8 mouse cellular contexts compared by ENCODE assay signal in the genomic region with DNA sequence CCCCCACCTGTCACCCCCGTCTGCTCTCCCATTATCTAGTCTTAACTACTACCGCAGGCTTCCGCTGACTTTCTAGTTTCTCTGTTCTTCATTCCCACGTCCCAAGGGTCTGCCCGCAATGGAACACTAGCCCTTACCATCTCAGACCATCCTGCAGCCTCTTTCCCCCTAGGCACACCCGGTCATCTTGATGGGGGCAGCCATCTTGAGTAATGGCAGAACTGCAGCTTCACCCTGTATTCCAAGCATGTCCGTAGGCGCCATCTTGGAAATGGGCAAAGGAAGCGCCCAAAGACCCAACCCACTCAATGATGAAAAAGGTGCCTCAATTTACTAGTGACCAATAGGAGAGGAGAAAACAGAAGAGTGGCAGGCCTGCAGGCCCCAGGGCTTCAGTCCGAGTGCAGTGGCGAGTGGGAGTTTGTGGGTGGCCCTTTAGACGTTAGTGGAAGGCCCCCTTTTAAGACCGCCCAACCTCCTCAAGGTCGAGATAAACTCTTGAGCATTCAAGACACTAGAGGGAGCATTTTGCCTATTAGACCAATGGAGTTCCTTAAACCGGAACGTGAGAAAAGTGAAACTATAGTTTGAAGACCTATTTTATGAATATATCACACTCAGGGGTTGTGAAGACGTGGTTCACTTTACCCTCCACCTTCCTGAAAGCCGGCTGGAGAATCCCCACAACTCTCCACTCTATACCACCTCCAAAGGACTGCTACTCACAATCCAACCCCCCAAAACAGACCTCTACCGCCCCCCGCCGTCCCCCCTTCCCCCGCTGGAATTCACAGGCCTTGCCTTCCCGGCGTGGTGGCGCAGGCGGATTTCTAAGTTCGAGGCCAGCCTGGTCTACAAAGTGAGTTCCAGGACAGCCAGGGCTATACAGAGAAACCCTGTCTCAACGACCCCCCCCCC. TPM values are rescaled to one million over a fixed set of nuclear protein-coding genes. Genes with fewer than 3 reads are reported as not detected.
DNase-seq lines count a peak whose midpoint lies in the region; ATAC-seq lines count a peak whose summit lies in the region.

Gene Tomm40l, minus strand, starts transcription at position 277 of the 918 bp plus-strand sequence.

- ATAC-seq in hindbrain, embryonic 11.5 days (ENCODE audit: low FRiP score) = peak; percentile 98

- H3K4me1 ChIP-seq in hindbrain, embryonic 11.5 days (replicated peaks; ENCODE audit: control insufficient read depth, insufficient read depth, low read length) = peaks cover 7% of the 10 kb centered on the region; the same call in 1 of the 2 replicates

- no peaks in the 10 kb centered on the region for H3K27me3 ChIP-seq in hindbrain, embryonic 11.5 days (ENCODE audit: control insufficient read depth, insufficient read depth, low read length)

- H3K36me3 ChIP-seq in hindbrain, embryonic 11.5 days (ENCODE audit: control insufficient read depth, insufficient read depth, low read length) = no peaks in the 10 kb centered on the region

- peak within 1 kb of the TSS; percentile 43 for H3K4me3 ChIP-seq in hindbrain, embryonic 11.5 days (ENCODE audit: low read depth, low read length)

- 2% methylated on average over 28 of the region's 28 CpGs for WGBS in hindbrain, embryonic 11.5 days

- DNase-seq in Muller cell, postnatal 12 days (ENCODE audit: inconsistent ontology term) = peak; percentile 98
- DNase-seq in cerebellum, adult 9-11 months = peak; percentile 99
- DNase-seq in frontal cortex, adult 2 months (ENCODE audit: extremely low spot score in 1 of 2, low spot score in 1 of 2) = peak; percentile 97 to 99
- peak; percentile 89 for DNase-seq in hindbrain, embryonic 11.5 days (ENCODE audit: low spot score)
- DNase-seq in layer of hippocampus, postnatal 10 days (ENCODE audit: low spot score in 2 of 2) = peak; percentile 87 to 88
- DNase-seq in lung, postnatal 10 days = peak; percentile 97
- DNase-seq in ovary, postnatal 36 days (ENCODE audit: low spot score) = peak; percentile 83
- DNase-seq in thymus, postnatal 25 days = peak; percentile 90

- peak within 1 kb of the TSS; percentile 37; the same call in 1 of the 2 replicates for H3K27ac ChIP-seq in hindbrain, embryonic 11.5 days (ENCODE audit: low read depth, low read length)

- H3K9me3 ChIP-seq in hindbrain, embryonic 11.5 days (ENCODE audit: control insufficient read depth, low read length) = no peaks in the 10 kb centered on the region

- peak within 1 kb of the TSS; percentile 52 for H3K9ac ChIP-seq in hindbrain, embryonic 11.5 days (ENCODE audit: low read depth, low read length)

- peak within 1 kb of the TSS; percentile 58 for H3K4me2 ChIP-seq in hindbrain, embryonic 11.5 days (replicated peaks; ENCODE audit: low read depth, low read length)

RNA-seq across cellular contexts. Expression of gene Tomm40l, which starts in this region (rescaled TPM):
- polyA plus RNA-seq in frontal cortex, adult 2 months (2012; rRNA removed) = 75.9 and 77.3 TPM in 2 replicates
- 23.5 and 28.8 TPM in 2 replicates for polyA plus RNA-seq in hindbrain, embryonic 11.5 days (2014; fragmentation: Nextera tagmentation; extraction: Ambion mirVana)
- total RNA-seq in layer of hippocampus, postnatal 10 days (2021) = 10 to 100 TPM; 65.5 to 66.3 TPM

Comparison
In these comparisons a context has a peak if more than half of its experiments do, and no peak if none do; other contexts are left out.
1. Peak in every context shown above with its lines: DNase-seq, ATAC-seq, H3K4me3 ChIP-seq and H3K27ac ChIP-seq.